Mouse (Mus musculus) testis, postnatal 14 days (tissue): ENCODE data around the gene Cbx2.

Experiments used
- DNase-seq: peaks from one replicate; pipeline ENCODE4 v3.0.0; 2021; ENCODE audit warnings: low spot score

Gene Cbx2

DNA sequence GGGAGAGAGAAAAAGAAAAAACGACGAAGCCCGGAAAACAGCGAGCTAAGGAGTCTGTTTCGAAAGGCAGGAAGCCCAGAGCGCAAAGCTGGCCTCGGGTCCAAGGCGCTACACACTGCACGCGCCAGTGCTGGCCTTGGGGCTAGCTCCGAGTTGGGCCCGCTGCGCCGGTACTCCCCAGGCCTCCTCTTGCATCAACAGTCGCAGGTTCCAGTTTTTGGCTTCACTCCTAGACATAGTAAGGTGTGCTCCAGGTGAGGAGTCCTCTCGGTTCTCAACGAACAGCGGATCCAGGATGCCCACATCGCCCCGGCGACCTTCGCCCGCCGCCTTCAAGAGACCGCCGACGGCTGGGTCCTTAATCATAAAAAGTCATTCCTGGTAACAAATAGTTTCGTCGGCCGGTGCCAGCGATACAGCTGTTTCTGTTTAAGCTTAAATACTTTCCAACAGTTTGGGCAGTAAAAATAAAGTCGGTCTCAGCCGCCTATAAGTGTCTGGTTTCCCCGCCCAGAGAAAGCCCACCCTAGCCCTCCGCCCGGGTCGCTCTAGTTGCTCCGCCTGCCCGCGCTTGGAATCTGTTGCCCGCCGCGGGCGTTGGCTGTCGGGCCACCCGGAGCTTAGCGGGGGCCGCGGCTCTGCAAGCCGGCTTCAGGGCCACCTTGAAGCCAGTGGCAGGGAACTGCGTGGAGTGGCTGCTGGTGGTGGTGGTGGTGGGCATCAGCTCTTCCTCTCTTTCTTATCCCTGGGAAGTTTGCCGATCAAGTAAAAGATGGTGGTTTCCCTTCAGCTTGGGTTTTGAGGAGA, 19.9 kb downstream of the Cbx2 start:
- DNase-seq, result no peak

GRCm38 (mm10) chr11:119043273-119043540, 20.4 kb downstream of the Cbx2 start:
- DNase-seq, result no peak

DNA sequence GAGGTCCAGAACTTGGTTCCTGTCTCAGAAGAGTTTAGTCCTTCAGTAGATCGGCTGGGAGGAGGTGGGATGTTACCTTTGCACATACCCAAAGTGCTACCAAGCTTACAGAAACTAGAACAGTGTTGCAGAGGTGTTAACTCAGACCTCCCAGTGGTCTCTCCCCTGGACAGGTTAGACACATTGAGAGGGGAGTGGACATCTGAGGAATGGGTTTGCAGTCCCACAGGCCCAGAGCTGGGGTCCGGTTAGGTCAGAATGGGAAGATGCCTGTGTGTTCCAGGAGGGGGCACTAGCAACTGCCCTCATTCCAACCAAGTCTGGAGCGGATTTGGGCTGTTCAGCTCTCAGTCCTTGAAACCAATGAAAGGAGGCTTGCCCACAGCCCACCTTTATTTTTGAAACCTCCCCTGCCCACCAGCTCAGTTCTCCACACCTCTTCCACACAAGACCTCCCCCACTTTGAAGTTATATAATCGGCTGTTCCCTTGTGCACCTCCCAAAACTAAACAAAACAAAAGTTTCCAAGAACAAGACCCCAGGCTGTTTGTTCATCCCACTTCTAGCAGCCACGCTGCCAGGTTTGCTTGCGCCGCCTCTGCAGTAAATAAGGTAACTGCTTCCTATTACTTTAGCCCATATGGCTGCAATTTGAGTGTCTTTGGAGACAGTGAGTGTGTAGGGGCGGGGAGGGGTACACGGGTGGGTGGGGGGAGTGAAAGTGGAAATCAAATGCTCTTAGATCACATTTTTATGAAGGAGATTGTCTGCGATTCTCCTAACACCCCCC, 21.2 kb downstream of the Cbx2 start:
- no peak for DNase-seq

GRCm38 (mm10) chr11:119044551-119045337, 22.0 kb downstream of the Cbx2 start:
- no peak for DNase-seq

DNA sequence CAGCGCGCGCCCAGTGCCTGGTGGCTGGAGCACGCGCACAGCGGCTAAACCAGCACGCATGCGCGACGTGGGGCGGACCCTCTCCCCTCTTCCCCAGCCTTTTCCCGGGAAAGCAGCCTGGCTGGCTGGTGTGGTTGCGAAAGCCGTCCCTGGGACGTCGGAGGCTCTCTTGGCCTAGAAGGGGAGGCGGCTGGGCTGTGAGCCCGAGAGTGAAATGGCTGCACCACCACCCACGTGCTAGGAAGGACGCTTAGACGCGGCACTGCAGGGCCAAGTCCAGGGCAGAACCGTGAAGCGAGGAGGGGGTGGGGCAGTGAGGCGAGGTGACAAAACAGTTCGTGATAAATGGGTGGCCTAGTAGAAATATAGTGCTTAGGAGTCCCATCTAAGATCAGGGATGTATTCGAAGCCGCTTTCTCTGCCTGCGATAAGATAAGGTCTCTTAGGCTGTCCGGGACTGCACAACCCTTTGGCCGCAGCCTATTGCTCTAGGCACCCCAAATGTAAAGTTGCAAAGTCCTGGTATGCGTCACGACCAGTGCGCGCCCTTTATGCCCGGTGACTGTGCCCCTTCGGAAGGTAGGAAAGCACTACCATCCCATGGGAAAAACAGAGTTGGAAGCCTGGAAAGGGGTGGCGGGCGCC, 24.0 kb downstream of the Cbx2 start:
- DNase-seq, result peak; percentile 74

- DNase-seq, result no peak
These were observed 24.7 kb downstream of the Cbx2 start for GRCm38 (mm10) chr11:119047261-119048132.

- DNase-seq, result no peak
These were observed 25.4 kb downstream of the Cbx2 start for GRCm38 (mm10) chr11:119048133-119048510.

GRCm38 (mm10) chr11:119050361-119050760, 27.6 kb downstream of the Cbx2 start:
- no peak for DNase-seq

GRCm38 (mm10) chr11:119051426-119051825, 28.7 kb downstream of the Cbx2 start:
- DNase-seq, result no peak

- DNase-seq, result no peak
These were observed 29.3 kb downstream of the Cbx2 start for GRCm38 (mm10) chr11:119051927-119052660.

DNA sequence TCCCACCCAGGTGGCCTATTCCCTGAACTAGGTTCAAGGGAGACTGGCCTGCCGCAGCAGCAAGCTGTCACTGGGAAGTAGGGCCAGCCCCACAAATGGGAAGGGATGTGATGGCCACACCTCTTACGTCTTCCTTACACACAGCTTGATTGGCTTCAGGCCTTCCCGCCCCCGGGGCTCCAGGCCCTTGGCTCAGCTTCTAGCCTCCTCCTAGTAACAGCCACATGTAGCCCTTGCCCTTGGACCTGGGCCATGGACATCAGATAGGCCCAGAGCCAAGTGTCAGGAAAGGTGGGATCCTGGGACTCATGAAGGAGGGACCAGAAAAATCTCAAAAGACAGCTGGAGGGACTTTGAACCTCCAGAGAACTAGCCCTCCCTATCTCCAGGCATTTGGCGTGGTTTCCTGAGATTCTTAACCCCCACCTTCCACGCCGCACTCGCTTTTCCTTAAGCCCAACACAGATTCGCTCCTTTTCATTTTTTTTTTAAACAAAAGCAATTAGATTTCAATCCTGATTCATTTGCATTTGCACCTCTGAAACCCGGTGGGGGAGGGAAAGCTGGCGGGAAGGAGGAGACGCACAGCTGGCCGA, 30.0 kb downstream of the Cbx2 start:
- DNase-seq, result peak; percentile 62

DNA sequence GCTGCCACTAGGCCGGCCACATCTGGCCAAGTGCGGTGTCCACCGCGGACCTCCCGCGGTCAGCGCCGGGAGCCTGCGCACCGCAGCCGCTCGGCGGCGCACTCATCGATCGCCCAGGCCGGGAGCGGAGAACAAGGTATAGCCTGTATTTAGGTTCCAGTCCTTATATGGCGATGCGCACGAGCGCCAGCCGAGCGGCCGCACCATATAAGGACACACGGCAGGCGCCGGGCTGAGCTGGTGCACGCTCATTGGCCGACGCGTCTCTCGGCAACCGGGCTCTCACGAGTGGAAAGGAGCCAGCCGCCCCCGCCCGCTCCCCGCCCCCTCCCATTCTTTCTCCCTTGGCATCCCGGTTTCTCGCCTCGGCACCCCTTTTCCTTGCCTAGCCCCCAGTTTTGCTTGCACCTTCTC, 30.5 kb downstream of the Cbx2 start:
- DNase-seq, result peak; percentile 91

GRCm38 (mm10) chr11:119053738-119054350, 31.1 kb downstream of the Cbx2 start:
- no peak for DNase-seq

DNA sequence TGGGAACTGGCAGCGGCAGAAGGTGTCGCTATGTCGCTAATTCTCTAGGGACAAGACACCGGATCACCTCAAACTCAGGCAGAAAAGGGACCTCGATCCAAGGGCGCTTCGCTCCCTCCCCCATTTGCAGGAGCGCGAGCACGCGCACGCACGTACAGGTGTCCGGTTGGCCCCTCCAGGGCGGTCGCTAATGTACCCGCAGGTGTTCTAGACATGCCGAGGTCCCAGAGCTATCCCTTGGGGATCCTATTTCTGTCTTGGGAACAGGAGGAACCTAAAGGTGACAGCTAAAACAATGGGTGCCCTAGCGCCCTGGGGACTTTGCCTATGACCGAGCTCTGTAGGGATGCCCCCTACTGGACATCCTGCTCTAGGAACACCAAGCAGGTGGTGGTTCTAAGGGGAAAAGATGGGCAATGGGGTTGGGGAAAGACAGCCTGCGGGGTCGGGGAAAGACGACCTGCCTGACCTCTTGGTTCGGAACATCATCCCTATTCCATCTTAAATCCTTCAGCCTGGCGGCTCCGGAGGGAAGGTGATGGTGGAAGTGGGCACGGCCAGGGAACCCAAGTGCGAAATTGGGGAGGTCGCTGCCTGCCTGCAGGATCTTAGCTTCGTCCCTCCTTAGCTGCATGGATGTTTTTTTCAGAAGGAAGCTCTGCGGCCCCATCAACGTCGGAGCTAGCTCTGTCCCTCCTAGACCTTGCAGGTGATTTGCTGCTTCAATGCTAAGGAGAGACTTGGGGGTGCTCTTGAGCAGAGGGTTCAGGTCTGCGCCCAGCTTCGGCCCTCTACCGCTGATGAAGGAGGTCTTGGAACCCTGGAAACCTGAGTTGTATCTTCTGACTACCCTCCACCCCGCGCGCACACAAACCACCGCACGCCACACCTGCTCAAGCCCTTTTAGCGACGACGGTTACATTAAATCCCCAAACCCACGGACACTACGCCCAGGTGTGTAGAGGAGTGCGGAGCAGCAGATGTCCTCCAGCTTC, 31.9 kb downstream of the Cbx2 start:
- DNase-seq, result no peak

- no peak for DNase-seq
These were observed 32.9 kb downstream of the Cbx2 start for GRCm38 (mm10) chr11:119055571-119056131.

DNA sequence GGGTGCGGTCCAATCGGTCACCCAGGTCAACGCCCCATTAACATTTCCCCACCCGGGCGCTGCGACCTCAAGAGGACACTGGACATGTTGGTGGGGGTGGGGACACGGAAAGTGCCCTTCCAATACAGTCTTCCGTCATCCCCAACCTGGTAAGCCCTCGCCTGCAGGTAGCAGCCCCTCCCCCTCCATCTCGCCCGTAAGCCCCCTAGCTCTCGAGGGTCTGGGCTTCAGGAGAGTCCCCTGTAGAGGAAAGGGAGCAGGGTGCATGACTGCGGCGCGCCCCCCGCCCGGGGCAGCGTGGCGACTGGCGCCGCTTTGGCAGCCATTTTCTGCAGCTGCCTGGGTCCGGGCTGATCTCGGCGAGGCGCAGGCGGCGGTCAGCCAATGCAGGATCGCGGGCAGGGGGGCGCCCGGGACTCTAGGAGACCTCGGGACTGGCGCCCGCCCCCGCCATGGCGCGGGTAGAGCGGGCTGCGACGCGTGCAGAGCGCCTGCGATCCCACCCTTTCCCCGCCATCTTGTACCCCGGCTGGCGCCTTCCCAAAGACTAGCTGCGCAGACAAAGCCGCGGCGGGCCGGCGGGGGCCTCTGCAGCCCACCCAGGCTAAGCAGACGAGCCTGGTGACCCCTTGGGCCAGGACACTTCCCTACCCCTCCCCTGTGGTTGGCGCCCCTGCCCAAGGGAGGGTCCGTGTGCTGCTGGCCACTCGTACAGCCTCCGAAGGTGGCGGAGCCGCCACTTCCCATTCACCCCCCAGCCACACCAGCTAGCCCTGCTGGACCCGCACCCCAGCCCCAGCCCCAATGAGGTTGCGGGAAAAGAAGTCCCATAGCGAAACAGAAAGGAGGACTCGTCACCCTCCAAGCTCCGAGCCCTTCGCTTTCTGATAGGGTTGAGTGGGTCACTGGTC, 33.8 kb downstream of the Cbx2 start:
- DNase-seq, result peak; percentile 65

- DNase-seq, result no peak
These were observed 34.5 kb downstream of the Cbx2 start for GRCm38 (mm10) chr11:119057291-119057690.
